ENCODE assay signal across 10 mouse cellular contexts in the genomic region with DNA sequence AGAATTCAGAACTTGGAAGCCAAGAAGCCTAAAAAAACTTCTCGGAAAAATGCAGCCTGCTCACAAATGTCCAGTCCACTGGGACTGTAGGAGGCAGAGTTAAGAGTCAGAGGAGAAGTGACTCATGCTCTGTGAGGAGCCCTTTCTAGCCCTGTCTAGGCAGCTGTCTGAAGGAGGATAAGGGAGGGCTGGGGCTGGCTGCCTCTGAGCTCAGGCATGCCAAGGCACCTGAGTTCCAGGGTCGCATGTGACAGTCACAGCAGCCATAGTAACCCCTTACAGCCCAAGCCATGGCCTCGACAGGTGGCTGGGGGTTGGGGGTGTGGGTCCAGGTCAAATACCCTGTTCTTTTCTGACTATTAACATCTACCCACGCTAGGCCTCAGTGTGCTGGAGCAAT. TPM values are rescaled to one million over a fixed set of nuclear protein-coding genes. Genes with fewer than 3 reads are reported as not detected.
DNase-seq lines count a peak whose midpoint lies in the region; ATAC-seq and TF ChIP-seq lines count a peak whose summit lies in the region.
"Had no signal": no experiment of that assay in that cellular context is flagged by ENCODE, and none has a peak within 500 bp of the region (broad histone marks: within the 10 kb centered on the region; RNA-seq: fewer than 3 reads in every experiment).

No protein-coding gene starts in this region.

- no peaks in the 10 kb centered on the region for H3K9me3 ChIP-seq in hindbrain, postnatal 0 days (ENCODE audit: low read length)
- no peaks in the 10 kb centered on the region for H3K9me3 ChIP-seq in hindbrain, embryonic 12.5 days (replicated peaks)
- H3K9me3 ChIP-seq: stomach, embryonic 15.5 days had no signal

- no peak for DNase-seq in hindbrain, postnatal 0 days (ENCODE audit: low spot score)
- peak; percentile 52 for DNase-seq in 3134 (ENCODE audit: extremely low read depth, insufficient read length, low spot score)
- peak; percentile 48 to 70 for DNase-seq in adrenal gland, postnatal 36 days
- DNase-seq in heart, postnatal 10 days = peak; percentile 65 to 68
- DNase-seq in cerebellum, adult 11-12 months = no peak
- DNase-seq in left cerebral cortex, postnatal 36 days (ENCODE audit: low spot score in 2 of 2) = no peak
- DNase-seq in layer of hippocampus, postnatal 25 days (ENCODE audit: extremely low spot score in 1 of 2, low spot score in 1 of 2) = no peak

- H3K9ac ChIP-seq in hindbrain, postnatal 0 days (replicated peaks; ENCODE audit: low read length) = no peak overlapping the region
- H3K9ac ChIP-seq in hindbrain, embryonic 12.5 days = no peak overlapping the region
- H3K9ac ChIP-seq: stomach, embryonic 15.5 days had no signal

- no peak overlapping the region for H3K4me3 ChIP-seq in hindbrain, postnatal 0 days (ENCODE audit: low read length)
- no peak overlapping the region for H3K4me3 ChIP-seq in hindbrain, embryonic 12.5 days
- H3K4me3 ChIP-seq: stomach, embryonic 15.5 days had no signal

- no peak for TF ChIP-seq CTCF in hindbrain, postnatal 0 days (IDR thresholded peaks at IDR 0.05; ENCODE audit: low read depth)

- no peaks in the 10 kb centered on the region for H3K27me3 ChIP-seq in hindbrain, postnatal 0 days (ENCODE audit: insufficient read depth, low read length)
- no peaks in the 10 kb centered on the region for H3K27me3 ChIP-seq in hindbrain, embryonic 12.5 days
- H3K27me3 ChIP-seq: stomach, embryonic 15.5 days had no signal

- H3K4me2 ChIP-seq in hindbrain, postnatal 0 days (ENCODE audit: low read depth, low read length) = no peak overlapping the region
- H3K4me2 ChIP-seq in hindbrain, embryonic 12.5 days (replicated peaks) = no peak overlapping the region
- H3K4me2 ChIP-seq: stomach, embryonic 15.5 days had no signal

- H3K27ac ChIP-seq in hindbrain, postnatal 0 days = no peak overlapping the region
- no peak overlapping the region for H3K27ac ChIP-seq in hindbrain, embryonic 12.5 days
- H3K27ac ChIP-seq: stomach, embryonic 15.5 days had no signal

- ATAC-seq in hindbrain, postnatal 0 days = peak; percentile 52; the same call in 1 of the 2 replicates
- ATAC-seq in hindbrain, embryonic 12.5 days (ENCODE audit: low FRiP score) = no peak
- ATAC-seq: midbrain, embryonic 16.5 days had no signal

- WGBS in hindbrain, postnatal 0 days = 69% methylated on average over 4 of the region's 4 CpGs
- WGBS in hindbrain, embryonic 12.5 days = 84% methylated on average over 4 of the region's 4 CpGs

- no peaks in the 10 kb centered on the region for H3K36me3 ChIP-seq in hindbrain, postnatal 0 days (ENCODE audit: insufficient read depth, low read length)
- H3K36me3 ChIP-seq in hindbrain, embryonic 12.5 days = peaks cover 7% of the 10 kb centered on the region; the same call in 1 of the 2 replicates

- intact Hi-C loops in heart, postnatal 10 days (cut with DNase I) = no loop called here
- intact Hi-C loops in left cerebral cortex, postnatal 36 days (cut with DNase I) = no loop called here

- H3K4me1 ChIP-seq in hindbrain, postnatal 0 days (ENCODE audit: insufficient read depth, low read length) = no peaks in the 10 kb centered on the region
- no peaks in the 10 kb centered on the region for H3K4me1 ChIP-seq in hindbrain, embryonic 12.5 days

RNA-seq across cellular contexts. Expression of a gene that starts 57.5 kb away (rescaled TPM):
- 2.7 and 8.1 TPM in 2 replicates for total RNA-seq in hindbrain, postnatal 0 days (2014; rRNA removed)
- polyA plus RNA-seq in hindbrain, postnatal 0 days (2015; fragmentation: Nextera tagmentation; extraction: Ambion mirVana) = 3.4 and 3.9 TPM in 2 replicates
- 4.4 and 4.5 TPM in 2 replicates for polyA plus RNA-seq in hindbrain, embryonic 12.5 days (2016; fragmentation: Nextera tagmentation; extraction: Ambion mirVana)
- 1 to 10 TPM; 1.1 to 1.6 TPM for total RNA-seq in adrenal gland, postnatal 36 days (2021)
- 1 to 10 TPM; 1.0 to 1.2 TPM for total RNA-seq in heart, postnatal 10 days (2021)
- 1 to 10 TPM; 1.6 TPM for total RNA-seq in left cerebral cortex, postnatal 36 days (2021)
- 1 to 10 TPM; 1.2 to 1.4 TPM for total RNA-seq in layer of hippocampus, postnatal 25 days (2021)

Comparison
In these comparisons a context has a peak if more than half of its experiments do, and no peak if none do; other contexts are left out.
1. DNase-seq: peak in 3134 (single experiment), adrenal gland, postnatal 36 days (2 of 2) and heart, postnatal 10 days (2 of 2); none in hindbrain, postnatal 0 days (single experiment), cerebellum, adult 11-12 months (single experiment), left cerebral cortex, postnatal 36 days (0 of 2) and layer of hippocampus, postnatal 25 days (0 of 2).